Mouse (Mus musculus) ES-Bruce4 (cell line): ENCODE measurements at regions not wholly inside any gene's neighbourhood (a gene's known extent, or its start where the extent isn't known, plus 50 kb on each side); places are given as distances from the start of the nearest gene placed in this dataset.

Source experiments
- H3K27ac ChIP-seq: 2 replicates; pipeline ENCODE4 v1.5.1; 2012; ENCODE audit warnings: low read length, inconsistent platforms; ENCODE audit not compliant: insufficient read depth
- H3K27me3 ChIP-seq: 2 replicates; pipeline ENCODE4 v1.6.1; 2012; ENCODE audit warnings: mild to moderate bottlenecking, low read length, inconsistent platforms; ENCODE audit not compliant: control insufficient read depth, poor library complexity, insufficient read depth, severe bottlenecking
- H3K36me3 ChIP-seq: 2 replicates; pipeline ENCODE4 v1.6.1; 2012; ENCODE audit warnings: inconsistent platforms, mild to moderate bottlenecking, low read length, moderate library complexity; ENCODE audit not compliant: control insufficient read depth, poor library complexity, insufficient read depth, severe bottlenecking
- H3K4me1 ChIP-seq: one replicate; pipeline ENCODE4 v1.8.1; 2011; ENCODE audit warnings: low read length; ENCODE audit not compliant: control insufficient read depth, insufficient read depth
- H3K4me3 ChIP-seq: 2 replicates; pipeline ENCODE4 v1.5.1; 2011; ENCODE audit warnings: low read depth, mild to moderate bottlenecking, low read length
- H3K9ac ChIP-seq: 2 replicates; pipeline ENCODE4 v1.6.1; 2012; ENCODE audit warnings: low read depth, mild to moderate bottlenecking, inconsistent platforms; ENCODE audit not compliant: poor library complexity, severe bottlenecking
- H3K9me3 ChIP-seq: replicated peaks from 2 replicates; pipeline ENCODE4 v1.6.1; 2012; ENCODE audit warnings: mild to moderate bottlenecking, low read length, inconsistent platforms; ENCODE audit not compliant: control insufficient read depth, poor library complexity, insufficient read depth, severe bottlenecking
- CTCF ChIP-seq: IDR thresholded peaks from one replicate; pipeline ENCODE4 v1.8.1; 2011; ENCODE audit warnings: low read depth, low read length
- EP300 ChIP-seq: IDR thresholded peaks from 2 replicates; pipeline ENCODE4 v1.6.1; 2011; ENCODE audit warnings: low read depth, low read length; ENCODE audit not compliant: insufficient read depth
- POLR2A ChIP-seq: IDR thresholded peaks from one replicate; pipeline ENCODE4 v1.8.1; 2011; ENCODE audit warnings: low read length; ENCODE audit not compliant: insufficient read depth

GRCm38 (mm10) chr14:61863475-61863874 lies 256.2 kb downstream of the Kcnrg start:
- no peaks in the 10 kb centered on the region for H3K9me3 ChIP-seq
- no peak overlapping the region for H3K9ac ChIP-seq
- H3K27ac ChIP-seq, result no peak overlapping the region
- TF ChIP-seq EP300 (no peak), CTCF (no peak)
- no peaks in the 10 kb centered on the region; the same call in 1 of the 2 replicates for H3K27me3 ChIP-seq
- no peak overlapping the region for H3K4me3 ChIP-seq
- no peaks in the 10 kb centered on the region for H3K4me1 ChIP-seq
- H3K36me3 ChIP-seq, result no peaks in the 10 kb centered on the region

DNA sequence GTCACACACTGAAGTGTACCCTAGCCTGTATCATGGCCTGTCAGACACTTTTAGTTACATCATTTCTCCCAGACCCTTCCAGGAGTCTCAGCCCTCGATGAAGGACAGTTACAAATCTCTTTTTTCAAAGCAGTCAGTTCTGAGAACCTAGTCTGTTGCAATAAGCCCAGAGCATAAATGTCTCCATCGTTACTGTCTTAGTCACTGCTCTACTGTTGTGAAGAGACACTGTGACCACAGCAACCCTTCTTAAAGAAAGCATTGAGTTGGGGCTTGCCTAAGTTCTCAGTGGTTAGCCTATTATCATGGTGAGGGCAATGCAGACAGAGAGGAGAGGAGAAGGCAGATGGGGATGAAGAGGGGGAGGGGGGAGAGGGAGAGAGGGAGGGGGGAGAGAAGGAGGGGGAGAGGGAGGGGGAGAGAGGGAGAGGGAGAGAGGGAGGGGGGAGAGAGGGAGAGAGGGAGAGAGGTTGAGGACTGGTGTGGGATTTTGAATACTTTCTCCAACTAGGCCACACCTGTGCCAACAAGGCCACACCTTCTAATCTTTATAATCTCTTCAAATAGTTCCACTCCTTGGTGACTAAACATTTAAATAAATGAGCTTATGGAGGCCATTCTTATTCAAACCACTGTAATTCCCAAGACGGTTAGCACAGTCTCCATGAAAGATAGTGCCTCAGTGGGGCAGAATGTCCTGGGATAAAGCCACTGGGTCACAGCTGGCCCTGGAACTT lies 259.4 kb downstream of the Kcnrg start:
- no peak for TF ChIP-seq EP300
- no peak for TF ChIP-seq POLR2A
- TF ChIP-seq CTCF, result no peak
- Histone ChIP-seq H3K9ac (no peak overlapping the region), H3K4me1 (no peaks in the 10 kb centered on the region), H3K4me3 (no peak overlapping the region), H3K36me3 (no peaks in the 10 kb centered on the region), H3K9me3 (no peaks in the 10 kb centered on the region), H3K27me3 (no peaks in the 10 kb centered on the region), H3K27ac (no peak overlapping the region)

DNA sequence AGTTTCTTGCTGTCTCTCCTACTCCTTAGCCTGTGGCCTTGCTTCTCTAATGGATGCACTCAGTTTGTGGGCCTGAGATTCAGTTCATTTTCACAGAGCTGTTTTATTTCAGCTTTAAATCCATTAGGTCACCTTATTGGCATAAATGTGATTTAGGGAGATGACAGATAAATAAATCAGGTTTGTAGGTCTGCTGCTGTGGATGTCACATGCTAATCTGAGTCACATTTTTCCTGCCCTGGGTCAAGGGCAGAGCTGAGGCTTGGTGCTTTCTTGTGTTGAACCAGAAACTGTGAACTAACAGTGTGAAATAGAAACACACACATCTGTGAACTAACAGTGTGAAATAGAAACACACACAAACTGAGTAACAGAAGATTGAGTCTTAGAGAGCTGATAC lies 266.9 kb downstream of the Kcnrg start:
- Histone ChIP-seq H3K4me3 (no peak overlapping the region), H3K9me3 (no peaks in the 10 kb centered on the region), H3K36me3 (no peaks in the 10 kb centered on the region), H3K9ac (no peak overlapping the region), H3K27ac (no peak overlapping the region), H3K27me3 (no peaks in the 10 kb centered on the region), H3K4me1 (no peaks in the 10 kb centered on the region)
- no peak for TF ChIP-seq EP300
- no peak for TF ChIP-seq POLR2A
- TF ChIP-seq CTCF, result no peak

- H3K4me3 ChIP-seq, result no peak overlapping the region
- H3K36me3 ChIP-seq, result no peaks in the 10 kb centered on the region
- no peaks in the 10 kb centered on the region for H3K4me1 ChIP-seq
- H3K9ac ChIP-seq, result no peak overlapping the region
- TF ChIP-seq EP300 (no peak), CTCF (no peak), POLR2A (no peak)
- H3K27ac ChIP-seq, result no peak overlapping the region
- no peaks in the 10 kb centered on the region for H3K27me3 ChIP-seq
- peaks cover 6% of the 10 kb centered on the region; the same call in 1 of the 2 replicates for H3K9me3 ChIP-seq
These were observed 272.2 kb downstream of the Kcnrg start for GRCm38 (mm10) chr14:61879416-61879815.

- Histone ChIP-seq H3K27me3 (no peaks in the 10 kb centered on the region), H3K27ac (no peak overlapping the region), H3K4me3 (no peak overlapping the region)
These were observed 273.4 kb downstream of the Kcnrg start for GRCm38 (mm10) chr14:61880514-61881259.

More at GRCm38 (mm10) chr14:61880514-61881259, 273.4 kb downstream of the Kcnrg start:
- Histone ChIP-seq H3K9me3 (peaks cover 6% of the 10 kb centered on the region; the same call in 1 of the 2 replicates), H3K9ac (no peak overlapping the region), H3K4me1 (no peaks in the 10 kb centered on the region), H3K36me3 (no peaks in the 10 kb centered on the region)
- no peak for TF ChIP-seq CTCF
- no peak for TF ChIP-seq POLR2A
- no peak for TF ChIP-seq EP300
